Mouse (Mus musculus): ENCODE results near the gene Mpp1.

Mpp1 gene

DNA sequence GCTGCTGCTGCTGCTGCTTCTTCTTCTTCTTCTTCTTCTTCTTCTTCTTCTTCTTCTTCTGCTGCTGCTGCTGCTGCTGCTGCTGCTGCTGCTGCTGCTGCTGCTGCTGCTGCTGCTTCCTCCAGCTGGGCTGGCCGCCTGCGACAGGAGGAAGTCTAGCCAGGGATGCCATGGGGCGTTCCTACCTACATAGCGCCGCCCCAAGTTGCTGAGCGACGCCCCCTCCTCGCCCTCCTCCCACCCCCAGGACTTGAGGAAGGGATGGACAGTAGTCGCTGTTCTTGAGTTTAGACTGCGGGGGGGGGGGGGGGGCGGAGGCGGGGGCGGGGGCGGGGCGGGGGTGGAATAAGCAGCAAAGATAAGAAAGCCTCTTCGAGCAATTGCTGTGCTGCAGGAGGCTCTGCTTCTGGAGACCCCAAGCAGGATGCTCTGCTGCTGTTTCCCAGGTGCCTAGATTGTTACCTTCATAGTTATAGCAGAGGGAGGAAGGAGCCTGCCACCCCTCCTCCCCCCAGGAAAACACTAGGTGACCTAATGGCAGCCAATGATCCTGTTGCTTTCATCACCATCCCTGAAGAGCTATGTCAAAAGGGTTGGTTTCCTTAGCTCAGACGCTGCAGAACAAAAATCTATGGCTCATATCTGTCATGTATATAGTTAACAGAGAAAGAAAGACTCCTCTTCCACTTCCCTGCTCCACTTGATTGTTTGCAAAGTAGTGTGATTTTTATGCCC is 45.9 kb downstream of the Mpp1 start, which contains the start of gene Gab3:
Gab3 (minus strand) TSS at position 685 of the 735 bp plus-strand sequence.
- peak; percentile 87 for DNase-seq (ENCODE audit: extremely low read depth, insufficient read length, low spot score)

DNA sequence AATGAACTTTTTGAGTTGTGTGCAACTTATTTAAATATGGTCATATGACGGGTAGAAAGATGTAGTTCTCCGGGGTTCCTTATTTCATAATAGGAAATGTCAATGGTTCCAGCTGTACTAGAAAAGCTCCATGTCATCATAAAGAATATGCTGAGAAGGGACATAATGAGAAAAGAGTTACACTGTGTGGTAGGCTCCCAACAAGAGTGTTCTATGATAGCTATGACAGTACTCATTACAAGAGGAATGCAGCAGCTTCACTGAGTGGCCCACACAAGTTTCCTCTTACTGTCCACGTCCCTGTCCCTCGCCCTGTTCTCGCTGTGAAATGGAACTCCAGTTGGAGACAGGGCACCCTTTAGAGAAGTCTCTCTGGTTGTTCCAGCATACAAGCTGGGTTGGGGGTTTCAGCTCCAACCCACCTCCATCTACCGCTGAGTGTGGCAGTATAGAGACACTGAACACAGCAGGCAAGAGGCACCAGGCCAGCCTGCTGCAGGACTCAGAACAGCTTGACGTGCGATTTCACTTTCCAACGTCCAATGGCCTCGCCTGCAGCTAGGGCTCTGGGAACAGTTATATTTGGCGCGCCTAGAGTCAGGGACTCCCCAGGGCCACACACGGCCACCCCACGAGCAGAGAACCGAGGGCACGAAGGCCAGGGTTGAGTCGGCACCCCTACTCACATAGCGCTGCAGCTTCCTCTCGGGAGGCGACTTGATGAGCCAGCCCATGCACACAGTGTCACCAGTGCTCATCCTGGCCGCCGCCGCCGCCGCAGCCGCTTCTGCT is 46.6 kb downstream of the Mpp1 start:
- peak; percentile 68 for DNase-seq (ENCODE audit: extremely low read depth, insufficient read length, low spot score)

DNA sequence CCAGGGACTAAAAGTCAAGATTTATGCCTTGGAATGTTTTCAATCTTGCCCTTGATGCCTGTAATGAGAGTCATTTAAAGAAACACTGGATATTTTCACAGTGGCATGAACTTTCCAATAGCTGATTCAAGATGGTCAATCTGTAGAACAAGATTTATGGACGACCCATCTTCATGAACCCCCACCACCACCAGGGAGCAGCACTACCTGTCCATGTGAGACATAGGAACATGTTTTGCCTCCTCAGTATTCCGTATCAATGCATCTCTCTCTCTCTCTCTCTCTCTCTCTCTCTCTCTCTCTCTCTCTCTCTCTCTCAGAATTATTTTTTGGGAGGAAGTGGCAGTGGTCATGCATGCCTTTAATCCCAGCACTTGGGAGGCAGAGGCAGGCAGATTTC is 48.5 kb downstream of the Mpp1 start:
- DNase-seq (ENCODE audit: extremely low read depth, insufficient read length, low spot score) = no peak

Data from 3134 (cell line).